Mouse (Mus musculus): ENCODE data around the gene Nrip3. TPM values are rescaled to one million over a fixed set of nuclear protein-coding genes. Genes with fewer than 3 reads are reported as not detected.

The Nrip3 gene
- total and polyA plus RNA-seq, 3 experiments, result 0.04 TPM; not detected in 2

- H3K36me3 ChIP-seq (replicated peaks in 1 of 2; ENCODE audit: control insufficient read depth in 1 of 2, insufficient read depth in 1 of 2, low read length in 1 of 2), result no peaks in the 10 kb centered on the region
- no peak overlapping the region for H3K4me3 ChIP-seq (replicated peaks in 1 of 3; ENCODE audit: low read depth in 2 of 3, low read length in 2 of 3, poor library complexity in 1 of 3)
- H3K27ac ChIP-seq (ENCODE audit: insufficient read depth, low read depth), result no peak overlapping the region
- no peak overlapping the region for H3K9ac ChIP-seq (ENCODE audit: insufficient read depth, low read depth)
- H3K9me3 ChIP-seq (replicated peaks; ENCODE audit: low read length), result no peaks in the 10 kb centered on the region
- no peaks in the 10 kb centered on the region for H3K4me1 ChIP-seq (ENCODE audit: control insufficient read depth in 1 of 2, insufficient read depth in 2 of 2)
- in situ Hi-C loops (cut with MboI; ENCODE audit: low pct_ligation_motif_present, low pct_unique_long_range_greater_than_20kb, low sequenced_read_pairs) (no loop called here), dilution Hi-C loops (cut with MboI; ENCODE audit: extremely low pct_ligation_motif_present, extremely low pct_unique_long_range_greater_than_20kb, low sequenced_read_pairs) (no loop called here)
- no peak for DNase-seq (ENCODE audit: extremely low read depth)
- no peaks in the 10 kb centered on the region for H3K27me3 ChIP-seq (replicated peaks)
- TF ChIP-seq ZKSCAN1 (IDR thresholded peaks at IDR 0.05; ENCODE audit: borderline replicate concordance, low read depth, low read length) (no peak), ETS1 (conservative IDR thresholded peaks at IDR 0.05; ENCODE audit: low read depth, low read length) (no peak), MXI1 (IDR thresholded peaks at IDR 0.05; ENCODE audit: low read depth, low read length) (no peak)
- H3K79me2 ChIP-seq (replicated peaks; ENCODE audit: control insufficient read depth, extremely low read depth, insufficient read depth, poor library complexity, severe bottlenecking), result no peaks in the 10 kb centered on the region
- no peak overlapping the region for H3K4me2 ChIP-seq (ENCODE audit: insufficient read depth, low read depth, poor library complexity, severe bottlenecking)
These were observed 17.8 kb downstream of the Nrip3 start for GRCm38 (mm10) chr7:109764009-109764408.

GRCm38 (mm10) chr7:109756291-109756690 is 25.5 kb downstream of the Nrip3 start:
- in situ Hi-C loops (cut with MboI; ENCODE audit: low pct_ligation_motif_present, low pct_unique_long_range_greater_than_20kb, low sequenced_read_pairs), result no loop called here
- no peak overlapping the region for H3K27ac ChIP-seq (ENCODE audit: insufficient read depth, low read depth)
- dilution Hi-C loops (cut with MboI; ENCODE audit: extremely low pct_ligation_motif_present, extremely low pct_unique_long_range_greater_than_20kb, low sequenced_read_pairs), result no loop called here
- DNase-seq (ENCODE audit: extremely low read depth), result no peak
- peaks cover 0 to 4% of the 10 kb centered on the region in 2 experiments for H3K36me3 ChIP-seq (replicated peaks in 1 of 2; ENCODE audit: control insufficient read depth in 1 of 2, insufficient read depth in 1 of 2, low read length in 1 of 2)
- TF ChIP-seq POLR2A (IDR thresholded peaks at IDR 0.05; ENCODE audit: low read depth, low read length), result no peak
- no peak for TF ChIP-seq SIN3A (IDR thresholded peaks at IDR 0.05; ENCODE audit: low read length)
- TF ChIP-seq MAX (IDR thresholded peaks at IDR 0.05; ENCODE audit: low read length), result no peak
- no peak for TF ChIP-seq ZKSCAN1 (IDR thresholded peaks at IDR 0.05; ENCODE audit: borderline replicate concordance, low read depth, low read length)
- TF ChIP-seq POLR2AphosphoS2 (IDR thresholded peaks at IDR 0.05; ENCODE audit: low read depth, low read length), result no peak
- no peak for TF ChIP-seq JUND (conservative IDR thresholded peaks at IDR 0.05; ENCODE audit: low read depth, low read length)
- no peak for TF ChIP-seq USF1 (IDR thresholded peaks at IDR 0.05; ENCODE audit: low read depth, low read length)
- no peak for TF ChIP-seq USF2 (conservative IDR thresholded peaks at IDR 0.05; ENCODE audit: low read depth, low read length)
- no peak for TF ChIP-seq CHD2 (IDR thresholded peaks at IDR 0.05; ENCODE audit: low read length)
- no peak for TF ChIP-seq CTCF (conservative IDR thresholded peaks at IDR 0.05 in 1 of 2, IDR thresholded peaks at IDR 0.05 in 1 of 2; ENCODE audit: low read depth in 2 of 2, low read length in 2 of 2)
- no peak for TF ChIP-seq CHD1 (IDR thresholded peaks at IDR 0.05; ENCODE audit: low read depth, low read length)
- no peak for TF ChIP-seq MAFK (IDR thresholded peaks at IDR 0.05; ENCODE audit: insufficient replicate concordance, low read length)
- no peak for TF ChIP-seq MAZ (IDR thresholded peaks at IDR 0.05; ENCODE audit: low read depth, low read length)
- TF ChIP-seq NELFE (IDR thresholded peaks at IDR 0.05; ENCODE audit: low read depth, low read length), result no peak
- no peak for TF ChIP-seq SMC3 (IDR thresholded peaks at IDR 0.05; ENCODE audit: low read depth, low read length)
- H3K4me2 ChIP-seq (ENCODE audit: insufficient read depth, low read depth, poor library complexity, severe bottlenecking), result no peak overlapping the region
- no peaks in the 10 kb centered on the region for H3K79me2 ChIP-seq (replicated peaks; ENCODE audit: control insufficient read depth, extremely low read depth, insufficient read depth, poor library complexity, severe bottlenecking)
- peaks cover 0 to 9% of the 10 kb centered on the region in 2 experiments; a peak in 2 of 4 replicates for H3K4me1 ChIP-seq (ENCODE audit: control insufficient read depth in 1 of 2, insufficient read depth in 2 of 2)
- H3K9me3 ChIP-seq (replicated peaks; ENCODE audit: low read length), result no peaks in the 10 kb centered on the region
- H3K4me3 ChIP-seq (replicated peaks in 1 of 3; ENCODE audit: low read depth in 2 of 3, low read length in 2 of 3, poor library complexity in 1 of 3), result no peak overlapping the region
- H3K27me3 ChIP-seq (replicated peaks), result peaks cover 2% of the 10 kb centered on the region
- H3K9ac ChIP-seq (ENCODE audit: insufficient read depth, low read depth), result no peak overlapping the region
